Mouse (Mus musculus) mouse trophoblast stem cell (cell line): ENCODE data around the gene Trpv5.

Experiments
- in situ Hi-C, 2 experiments: fragments of 300-500 bp; cut with MseI, MboI; formaldehyde crosslinking; loops; 2 replicates in 1 of 2; 3 replicates in 1 of 2; pipeline ENCODE4 v1.15.1; 2025

The Trpv5 gene

DNA sequence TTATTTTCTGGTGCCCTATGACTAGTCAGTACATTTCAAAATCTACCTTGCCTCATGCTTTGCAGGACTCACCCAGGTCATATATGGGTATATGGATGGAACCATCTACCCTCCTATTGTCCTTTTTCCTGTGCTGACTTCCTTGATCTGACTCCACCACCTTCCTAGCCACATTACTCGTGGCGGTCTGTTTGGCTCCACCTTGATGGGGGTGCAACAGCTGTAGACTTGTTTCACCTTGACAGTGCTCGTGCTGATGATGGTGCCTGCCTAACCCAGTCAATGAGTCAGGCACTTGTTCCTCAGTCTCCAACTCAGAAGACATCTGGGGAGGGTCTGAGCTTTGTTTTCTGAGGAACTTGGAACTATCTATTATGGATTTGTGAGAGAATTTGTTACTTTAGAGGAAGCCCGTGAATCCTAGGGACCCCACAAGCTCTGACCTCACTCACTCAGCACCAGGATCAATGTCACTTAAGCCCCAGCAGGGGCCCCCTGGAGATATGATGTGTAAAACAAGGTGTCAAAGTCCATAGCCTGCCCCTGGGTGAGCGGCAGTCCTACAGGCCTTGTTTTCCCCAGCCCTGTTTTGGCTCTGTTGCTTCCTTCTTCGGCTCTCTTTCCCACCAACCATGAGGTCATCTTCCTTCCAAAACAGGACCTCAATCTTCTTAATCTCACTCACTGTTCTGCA, 39.2 kb downstream of the Trpv5 start:
- in situ Hi-C loops = no loop called here

DNA sequence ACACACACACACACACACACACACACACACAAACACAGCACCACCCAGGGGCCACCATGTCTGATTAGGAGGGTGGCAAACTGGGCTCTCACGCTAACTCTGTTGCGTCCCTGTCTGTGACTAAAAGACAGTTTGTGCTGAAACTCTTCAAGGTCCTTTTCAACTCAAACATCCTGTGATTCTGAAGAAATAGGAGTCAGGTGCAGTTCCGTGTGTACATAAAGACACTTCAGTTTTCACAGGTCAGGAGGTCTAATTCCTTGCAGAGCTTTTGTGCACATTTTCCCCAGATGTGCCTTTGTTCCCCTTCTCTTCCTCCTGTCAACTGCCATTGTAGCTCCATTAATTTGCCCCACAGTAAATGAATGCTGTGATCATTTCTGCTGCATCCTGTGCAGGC, 40.1 kb downstream of the Trpv5 start:
- in situ Hi-C loops = no loop called here

DNA sequence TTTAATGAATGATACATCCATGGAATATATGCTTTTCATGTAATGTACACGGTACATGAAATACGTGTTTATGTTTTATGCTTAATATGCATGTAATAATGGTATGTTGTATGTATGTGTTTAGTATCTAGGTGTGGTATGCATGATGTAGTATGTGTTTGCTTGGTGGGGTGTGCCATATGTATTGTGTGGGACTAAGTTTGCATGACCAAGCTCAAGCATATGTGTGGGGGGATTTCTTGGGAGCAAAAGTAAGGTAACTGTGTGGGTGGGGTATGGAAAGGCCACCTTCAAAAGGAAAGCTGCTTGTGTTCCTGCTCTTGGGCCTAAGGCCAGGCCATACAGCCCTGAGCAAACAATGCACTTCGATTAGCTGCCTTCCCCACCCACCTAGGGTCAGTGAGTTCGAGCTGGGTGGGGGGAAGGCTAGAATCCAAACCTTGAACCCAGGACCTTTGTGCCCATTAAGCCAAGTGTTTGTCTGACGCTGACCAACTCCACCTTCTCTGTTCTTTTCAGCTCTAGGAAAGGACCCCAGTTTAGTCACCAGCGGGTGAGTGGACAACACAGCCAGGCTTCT, 42.6 kb downstream of the Trpv5 start:
- in situ Hi-C loops = no loop called here

- in situ Hi-C loops = no loop called here
Measured at GRCm38 (mm10) chr6:41637393-41637792, 43.2 kb downstream of the Trpv5 start.

GRCm38 (mm10) chr6:41636178-41636577, 44.4 kb downstream of the Trpv5 start, which contains the start of gene Trpv6:
Gene Trpv6, minus strand, starts transcription at chr6:41636405.
- in situ Hi-C loops = no loop called here

GRCm38 (mm10) chr6:41635211-41635610, 45.4 kb downstream of the Trpv5 start:
- in situ Hi-C loops = no loop called here

DNA sequence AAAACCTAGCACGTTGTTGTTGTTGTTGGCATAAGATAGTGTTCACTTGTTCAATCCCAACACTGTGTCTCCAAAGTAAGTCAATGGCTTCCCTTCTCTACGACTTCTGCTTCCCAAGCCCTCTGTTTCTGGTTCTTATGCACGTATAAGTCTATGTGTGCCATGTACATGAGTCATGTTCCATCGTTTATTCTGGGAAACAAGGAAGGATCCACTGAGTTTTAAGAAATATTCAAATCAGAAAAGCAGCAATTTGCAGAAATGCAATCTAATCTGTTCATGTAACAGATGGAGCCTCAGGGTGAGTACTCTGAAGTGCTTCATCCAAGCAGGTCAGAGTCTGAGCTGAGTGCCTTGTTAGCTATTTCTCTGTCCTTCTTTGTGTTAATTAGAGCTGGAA, 49.0 kb downstream of the Trpv5 start:
- in situ Hi-C loops = no loop called here

GRCm38 (mm10) chr6:41630791-41631190, 49.8 kb downstream of the Trpv5 start:
- in situ Hi-C loops = no loop called here

DNA sequence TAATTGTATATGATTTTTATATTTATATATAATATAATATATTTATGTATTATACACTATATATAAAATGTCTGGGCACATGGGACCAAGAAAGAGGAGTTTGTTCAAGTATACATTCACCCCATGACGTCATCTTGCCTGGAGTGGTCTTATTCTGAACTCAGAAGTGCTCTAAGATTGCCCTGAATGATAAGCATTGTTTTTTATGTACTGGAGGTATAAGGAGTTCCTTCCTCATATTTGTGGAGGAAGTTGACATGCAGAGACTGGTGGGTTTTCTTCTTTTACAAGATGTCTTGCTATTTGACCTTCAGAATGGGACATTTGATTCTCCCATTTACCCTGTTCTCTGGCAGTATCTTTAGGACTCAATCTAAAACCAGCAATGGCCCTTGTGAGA, 52.4 kb downstream of the Trpv5 start:
- in situ Hi-C loops = loop anchor here in 1 of 2 experiments (10.0 kb wide), 1 partner anchor 77 kb away; the partner anchor contains the start of gene Kel

DNA sequence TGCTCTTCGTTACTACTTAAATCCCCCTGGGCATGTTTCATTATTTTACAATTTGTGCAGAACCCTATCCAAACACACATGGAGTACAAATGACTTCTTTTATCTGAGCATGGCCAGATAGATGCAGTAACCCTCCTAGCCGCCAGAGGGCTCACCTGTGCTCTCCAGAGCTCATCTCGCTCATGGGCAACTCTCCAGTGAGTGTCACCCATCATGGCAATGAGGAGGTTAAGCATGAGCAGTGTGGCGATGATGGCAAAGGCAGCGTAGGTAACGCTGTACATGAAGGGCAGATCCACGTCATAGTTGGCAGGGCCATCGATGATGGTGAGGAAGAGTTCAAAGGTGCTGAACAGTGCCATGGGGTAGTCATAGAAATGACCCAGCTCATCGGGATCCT, 57.9 kb downstream of the Trpv5 start:
- in situ Hi-C loops = loop anchor here in 1 of 2 experiments (10.0 kb wide), 1 partner anchor 82 kb away; the partner anchor contains the start of gene Kel

GRCm38 (mm10) chr6:41621241-41621990, 59.2 kb downstream of the Trpv5 start:
- in situ Hi-C loops = loop anchor here in 1 of 2 experiments (10.0 kb wide), 1 partner anchor 83 kb away; the partner anchor contains the start of gene Kel

GRCm38 (mm10) chr6:41620173-41620798, 60.3 kb downstream of the Trpv5 start:
- in situ Hi-C loops = loop anchor here in 1 of 2 experiments (10.0 kb wide), 1 partner anchor 85 kb away; the partner anchor contains the start of gene Kel

GRCm38 (mm10) chr6:41607637-41608036, 72.9 kb downstream of the Trpv5 start:
- in situ Hi-C loops = no loop called here

- in situ Hi-C loops = no loop called here
Measured at GRCm38 (mm10) chr6:41606214-41606613, 74.4 kb downstream of the Trpv5 start.

- in situ Hi-C loops = no loop called here
Measured at GRCm38 (mm10) chr6:41605794-41606104, 74.8 kb downstream of the Trpv5 start.

DNA sequence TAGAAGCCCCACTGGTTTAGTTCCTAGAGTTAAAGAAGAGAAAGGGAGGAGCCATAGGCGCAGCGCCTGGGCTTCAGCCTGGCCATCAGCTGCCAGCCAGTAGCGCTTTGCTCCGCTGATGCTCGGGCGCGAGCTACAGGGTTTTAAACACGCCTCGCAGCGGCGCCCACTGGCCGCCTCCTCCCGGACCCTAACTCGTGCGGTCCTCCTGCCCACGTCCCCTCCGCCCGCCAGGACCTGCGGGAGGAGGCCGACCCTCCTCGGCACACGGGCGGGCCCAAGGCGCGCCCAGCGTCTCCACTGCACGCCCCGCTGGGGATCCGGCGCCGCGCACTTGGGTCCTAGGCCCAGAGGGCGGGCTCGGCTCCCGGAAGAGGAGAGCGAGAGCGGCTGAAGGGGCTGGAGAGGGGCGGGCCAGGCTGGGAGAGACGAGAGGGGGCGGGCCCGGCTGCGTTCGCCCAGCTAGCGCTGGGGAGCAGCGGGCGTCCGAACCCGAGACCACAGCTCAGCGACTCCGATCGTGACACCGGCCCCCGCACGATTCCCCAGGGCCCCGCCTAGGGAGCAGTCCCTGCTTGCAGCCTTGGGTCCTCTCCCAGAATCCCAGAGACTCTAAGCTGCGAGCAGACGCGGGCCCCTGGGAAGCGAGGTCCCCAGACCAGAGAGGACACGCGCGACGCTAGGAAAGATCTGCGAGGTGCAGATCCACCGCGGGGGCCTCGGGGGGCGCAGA, 75.3 kb downstream of the Trpv5 start, which contains the start of gene Ephb6:
Ephb6 (plus strand) TSS at position 422 of the 733 bp plus-strand sequence.
- in situ Hi-C loops = no loop called here

DNA sequence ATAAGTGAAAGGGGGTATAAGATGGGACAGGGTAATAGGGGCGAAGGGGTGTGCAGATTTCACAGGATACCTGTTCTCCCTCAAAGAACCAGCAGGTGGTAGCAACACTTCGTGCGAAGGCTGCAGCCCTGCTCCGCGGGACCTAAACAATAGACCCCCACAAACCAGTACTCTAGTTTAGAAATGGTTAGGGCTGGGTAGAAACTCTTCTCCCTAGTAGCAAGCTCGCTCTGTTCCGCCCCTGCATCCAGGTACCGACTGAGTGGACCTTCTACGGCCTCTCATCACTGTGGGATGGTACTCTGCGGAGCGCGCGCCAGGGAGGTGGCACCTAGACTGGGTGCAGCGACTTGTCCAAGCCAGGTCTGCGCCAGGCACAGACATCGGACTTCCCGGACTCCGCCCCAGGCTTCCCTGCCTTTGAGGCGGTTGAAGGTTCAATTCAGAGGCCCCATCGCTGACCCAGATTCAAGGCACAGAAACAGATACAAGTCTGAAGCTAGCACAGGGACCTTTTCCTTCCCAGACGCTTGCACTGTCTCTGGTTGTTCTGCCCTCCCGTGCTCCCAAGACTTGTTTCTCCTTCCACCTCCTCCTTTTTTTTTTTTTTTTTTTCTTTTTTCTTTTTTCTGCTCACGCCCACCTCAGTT, 76.0 kb downstream of the Trpv5 start:
- in situ Hi-C loops = no loop called here
